Mouse (Mus musculus) MEL (cell line): ENCODE measurements around the gene Xrcc1. TPM values are rescaled to one million over a fixed set of nuclear protein-coding genes. Genes with fewer than 3 reads are reported as not detected.

ENCODE experiments used
- DNase-seq: peaks from one replicate; pipeline ENCODE4 v3.0.0; 2011; ENCODE audit warnings: low read depth, low spot score
- H3K27ac ChIP-seq: 2 replicates; pipeline ENCODE4 v1.5.1; 2012; ENCODE audit warnings: low read depth, mild to moderate bottlenecking, control low read depth, low read length, moderate library complexity; ENCODE audit not compliant: control insufficient read depth
- H3K27me3 ChIP-seq, 2 experiments: fragments of 150-350 bp in 1 of 2; sonication (generic) in 1 of 2; 2 replicates each; pipeline ENCODE4 v1.6.1; 2012; ENCODE audit warnings: low read length in 2 of 2, mild to moderate bottlenecking in 2 of 2, improper control_type of control experiment in 1 of 2, moderate library complexity in 1 of 2; ENCODE audit not compliant: insufficient read depth in 2 of 2, control insufficient read depth in 1 of 2
- H3K36me3 ChIP-seq, 2 experiments: 2 replicates each; pipeline ENCODE4 v1.6.1; 2012 to 2014; ENCODE audit warnings: low read length in 2 of 2, improper control_type of control experiment in 1 of 2, inconsistent platforms in 1 of 2, mild to moderate bottlenecking in 1 of 2; ENCODE audit not compliant: insufficient read depth in 2 of 2, control insufficient read depth in 1 of 2
- H3K4me1 ChIP-seq, 2 experiments: fragments of 150-350 bp in 1 of 2; sonication (generic) in 1 of 2; 2 replicates each; pipeline ENCODE4 v1.6.1; 2012; ENCODE audit warnings: low read length in 2 of 2, improper control_type of control experiment in 1 of 2, mild to moderate bottlenecking in 1 of 2; ENCODE audit not compliant: insufficient read depth in 2 of 2, control insufficient read depth in 1 of 2
- H3K4me3 ChIP-seq, 2 experiments: fragments of 150-350 bp in 1 of 2; sonication (generic) in 1 of 2; 2 replicates each; pipeline ENCODE4 v1.5.1; 2012; ENCODE audit warnings: low read depth in 2 of 2, low read length in 2 of 2, mild to moderate bottlenecking in 2 of 2, moderate library complexity in 2 of 2, control low read depth in 1 of 2, improper control_type of control experiment in 1 of 2; ENCODE audit not compliant: control insufficient read depth in 1 of 2, insufficient read depth in 1 of 2
- H3K79me2 ChIP-seq: 2 replicates; pipeline ENCODE4 v1.6.1; 2012; ENCODE audit warnings: mild to moderate bottlenecking, low read length, moderate library complexity; ENCODE audit not compliant: control insufficient read depth, poor library complexity, insufficient read depth
- H3K9ac ChIP-seq: 2 replicates; pipeline ENCODE4 v1.6.1; 2012; ENCODE audit warnings: low read depth, mild to moderate bottlenecking, control low read depth, low read length, moderate library complexity; ENCODE audit not compliant: control insufficient read depth, poor library complexity, severe bottlenecking
- H3K9me3 ChIP-seq: fragments of 150-350 bp; sonication (generic); replicated peaks from 2 replicates; pipeline ENCODE4 v1.6.1; 2012; ENCODE audit warnings: mild to moderate bottlenecking, low read length, improper control_type of control experiment, moderate library complexity; ENCODE audit not compliant: insufficient read depth
- BHLHE40 ChIP-seq: IDR thresholded peaks from 2 replicates; pipeline ENCODE4 v1.6.1; 2012; ENCODE audit warnings: low read depth, mild to moderate bottlenecking, inconsistent platforms, low read length, improper control_type of control experiment, borderline replicate concordance
- CHD1 ChIP-seq: IDR thresholded peaks from 2 replicates; pipeline ENCODE4 v1.6.1; 2012; ENCODE audit warnings: low read depth, mild to moderate bottlenecking, inconsistent platforms, low read length, improper control_type of control experiment
- CHD2 ChIP-seq: IDR thresholded peaks from 2 replicates; pipeline ENCODE4 v1.6.1; 2011; ENCODE audit warnings: low read length, improper control_type of control experiment
- CTCF ChIP-seq, 3 experiments: IDR thresholded peaks in 2 of 3; conservative IDR thresholded peaks in 1 of 3; 2 replicates each; pipeline ENCODE4 v1.5.1; 2011 to 2012; ENCODE audit warnings: low read length in 3 of 3, low read depth in 2 of 3, mild to moderate bottlenecking in 2 of 3, improper control_type of control experiment in 1 of 3, inconsistent platforms in 1 of 3, mixed read lengths in 1 of 3, moderate library complexity in 1 of 3; ENCODE audit not compliant: control insufficient read depth in 1 of 3, insufficient read depth in 1 of 3, poor library complexity in 1 of 3, severe bottlenecking in 1 of 3
- ELF1 ChIP-seq: IDR thresholded peaks from 2 replicates; pipeline ENCODE4 v1.6.1; 2014; ENCODE audit warnings: low read depth, mild to moderate bottlenecking, inconsistent platforms, low read length, improper control_type of control experiment, moderate library complexity
- GATA1 ChIP-seq: IDR thresholded peaks from 2 replicates; pipeline ENCODE4 v1.6.1; 2011; ENCODE audit warnings: low read depth, low read length, improper control_type of control experiment
- KAT2A ChIP-seq: conservative IDR thresholded peaks from 2 replicates; pipeline ENCODE4 v1.6.1; 2012; ENCODE audit warnings: low read depth, low read length, improper control_type of control experiment, inconsistent platforms
- MEF2A ChIP-seq: IDR thresholded peaks from 2 replicates; pipeline ENCODE4 v1.6.1; 2014; ENCODE audit warnings: low read depth, mild to moderate bottlenecking, inconsistent platforms, low read length, improper control_type of control experiment; ENCODE audit not compliant: poor library complexity, insufficient replicate concordance, severe bottlenecking; ENCODE audit errors: extremely low read depth
- MYB ChIP-seq: IDR thresholded peaks from 2 replicates; pipeline ENCODE4 v1.6.1; 2011; ENCODE audit warnings: mild to moderate bottlenecking, low read depth, low read length, improper control_type of control experiment
- NELFE ChIP-seq: IDR thresholded peaks from 2 replicates; pipeline ENCODE4 v1.6.1; 2011; ENCODE audit warnings: low read depth, low read length, improper control_type of control experiment
- NRF1 ChIP-seq: IDR thresholded peaks from 2 replicates; pipeline ENCODE4 v1.6.1; 2014; ENCODE audit warnings: low read depth, mild to moderate bottlenecking, inconsistent platforms, low read length, improper control_type of control experiment, moderate library complexity; ENCODE audit not compliant: poor library complexity, insufficient read depth, severe bottlenecking
- POLR2AphosphoS5 ChIP-seq: IDR thresholded peaks from 2 replicates; pipeline ENCODE4 v1.6.1; 2012; ENCODE audit warnings: low read depth, borderline replicate concordance, mild to moderate bottlenecking, inconsistent platforms, low read length, moderate library complexity, mixed read lengths
- RAD21 ChIP-seq: IDR thresholded peaks from 2 replicates; pipeline ENCODE4 v1.6.1; 2011; ENCODE audit warnings: mild to moderate bottlenecking, low read depth, low read length, improper control_type of control experiment
- SIN3A ChIP-seq: IDR thresholded peaks from 2 replicates; pipeline ENCODE4 v1.6.1; 2012; ENCODE audit warnings: low read length, improper control_type of control experiment, inconsistent platforms
- SMC3 ChIP-seq: IDR thresholded peaks from 2 replicates; pipeline ENCODE4 v1.6.1; 2011; ENCODE audit warnings: low read depth, low read length, improper control_type of control experiment
- TAL1 ChIP-seq: IDR thresholded peaks from 2 replicates; pipeline ENCODE4 v1.6.1; 2012; ENCODE audit warnings: mild to moderate bottlenecking, inconsistent platforms, low read length, moderate library complexity, mixed read lengths
- TBP ChIP-seq: IDR thresholded peaks from 2 replicates; pipeline ENCODE4 v1.8.0; 2011; ENCODE audit warnings: low read depth, low read length, improper control_type of control experiment
- TCF12 ChIP-seq: IDR thresholded peaks from 2 replicates; pipeline ENCODE4 v1.6.1; 2014; ENCODE audit warnings: low read depth, mild to moderate bottlenecking, inconsistent platforms, low read length, improper control_type of control experiment, moderate library complexity
- UBTF ChIP-seq: IDR thresholded peaks from 2 replicates; pipeline ENCODE4 v1.6.1; 2012; ENCODE audit warnings: low read depth, mild to moderate bottlenecking, inconsistent platforms, low read length, improper control_type of control experiment, moderate library complexity, borderline replicate concordance; ENCODE audit not compliant: insufficient read depth
- USF1 ChIP-seq: IDR thresholded peaks from 2 replicates; pipeline ENCODE4 v1.6.1; 2014; ENCODE audit warnings: low read depth, mild to moderate bottlenecking, inconsistent platforms, low read length, improper control_type of control experiment, moderate library complexity
- ZKSCAN1 ChIP-seq: IDR thresholded peaks from 2 replicates; pipeline ENCODE4 v1.6.1; 2012; ENCODE audit warnings: low read depth, mild to moderate bottlenecking, inconsistent platforms, low read length, improper control_type of control experiment, moderate library complexity
- polyA plus RNA-seq, 2 experiments: library from polyadenylated mRNA; stranded (reverse) in 1 of 2; unstranded in 1 of 2; fragments of >175 nt in 1 of 2; fragments of >200 nt in 1 of 2; gene quantifications; 2 replicates each; pipeline versions ENCODE4 v1.2.1 to v1.2.4; 2012; ENCODE audit warnings: low replicate concordance in 2 of 2, low read depth in 1 of 2; ENCODE audit not compliant: insufficient read length in 2 of 2, insufficient read depth in 1 of 2, missing spikeins in 1 of 2
- total RNA-seq: library from RNA; depleted of rRNA; stranded (reverse); fragments of 300-350 nt; gene quantifications from 2 replicates; pipeline ENCODE4 v1.2.3, GENCODE M21; 2012

Xrcc1 gene
- total and polyA plus RNA-seq, 3 experiments: 97.4 to 574 (median 101) TPM

GRCm38 (mm10) chr7:24546634-24547389, 723 bp downstream of the Xrcc1 start (continued):
- peak; percentile 87 for TF ChIP-seq KAT2A
- TF ChIP-seq GATA1: peak; percentile 81
- peak; percentile 69 for TF ChIP-seq NELFE
- TF ChIP-seq UBTF: no peak
- TF ChIP-seq MYB: no peak
- no peak for TF ChIP-seq TBP
- peak; percentile 99 for TF ChIP-seq SIN3A
- TF ChIP-seq TCF12: peak; percentile 35
- TF ChIP-seq BHLHE40: peak; percentile 68; the same call in 1 of the 2 replicates
- TF ChIP-seq TAL1: no peak; the same call in 1 of the 2 replicates
- no peak for TF ChIP-seq CTCF (IDR thresholded peaks at IDR 0.05 in 2 of 3, conservative IDR thresholded peaks at IDR 0.05 in 1 of 3; ENCODE audit: control insufficient read depth in 1 of 3, insufficient read depth in 1 of 3, low read depth in 2 of 3, low read length in 3 of 3, poor library complexity in 1 of 3, severe bottlenecking in 1 of 3)
- TF ChIP-seq NRF1: peak; percentile 96

DNA sequence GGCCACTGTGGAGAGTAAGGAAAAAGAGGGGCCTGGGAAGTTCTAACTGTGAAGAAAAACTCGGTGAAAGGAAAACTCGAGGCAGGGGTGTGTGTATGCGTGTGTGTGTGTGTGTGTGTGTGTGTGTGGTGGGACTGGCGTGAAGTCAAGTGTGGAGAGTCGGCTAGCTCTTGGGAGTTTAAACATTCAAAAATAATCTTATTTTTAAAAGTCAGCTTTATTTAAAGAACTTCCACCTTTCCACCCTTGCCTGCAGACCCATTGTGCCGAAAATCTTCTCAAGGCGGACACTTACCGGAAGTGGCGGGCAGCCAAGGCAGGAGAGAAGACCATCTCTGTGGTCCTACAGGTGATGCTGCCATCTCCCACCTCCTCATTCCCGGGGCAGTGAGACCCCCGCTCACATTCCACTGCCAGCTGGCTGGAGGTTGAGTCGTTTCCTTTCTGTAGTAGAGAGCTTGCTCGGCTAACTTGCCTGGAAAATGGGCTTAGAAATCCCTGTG, 1.5 kb downstream of the Xrcc1 start:
- Histone ChIP-seq H3K36me3 (no peaks in the 10 kb centered on the region; a peak in 1 of 4 replicates), H3K4me3 (peak overlapping the region; percentile 84 to 93), H3K79me2 (peaks cover 9% of the 10 kb centered on the region), H3K4me1 (peaks cover 0 to 9% of the 10 kb centered on the region in 2 experiments; a peak in 2 of 4 replicates), H3K27me3 (no peaks in the 10 kb centered on the region), H3K9me3 (no peaks in the 10 kb centered on the region), H3K27ac (peak overlapping the region; percentile 65)
- no peak for DNase-seq
- no peak for TF ChIP-seq SMC3
- TF ChIP-seq TAL1: no peak
- TF ChIP-seq ZKSCAN1: no peak
- no peak for TF ChIP-seq MYB
- no peak for TF ChIP-seq CHD1
- TF ChIP-seq CHD2: no peak
- TF ChIP-seq USF1: no peak
- no peak for TF ChIP-seq RAD21
- TF ChIP-seq UBTF: no peak
- no peak for TF ChIP-seq ELF1
- TF ChIP-seq NELFE: no peak
- no peak for TF ChIP-seq POLR2AphosphoS5
- TF ChIP-seq SIN3A: no peak
- TF ChIP-seq GATA1: no peak
- TF ChIP-seq NRF1: no peak
- no peak for TF ChIP-seq MEF2A
- TF ChIP-seq, all 39 proteins: peak for 0
- H3K9ac ChIP-seq: peak overlapping the region; percentile 96
